Mouse (Mus musculus): ENCODE data around the gene Vmn2r60. TPM values are rescaled to one million over a fixed set of nuclear protein-coding genes. Genes with fewer than 3 reads are reported as not detected.

The Vmn2r60 gene
- 0.01 TPM in 1 of 2 replicates, not detected in the other for polyA plus RNA-seq (2012; rRNA removed)

DNA sequence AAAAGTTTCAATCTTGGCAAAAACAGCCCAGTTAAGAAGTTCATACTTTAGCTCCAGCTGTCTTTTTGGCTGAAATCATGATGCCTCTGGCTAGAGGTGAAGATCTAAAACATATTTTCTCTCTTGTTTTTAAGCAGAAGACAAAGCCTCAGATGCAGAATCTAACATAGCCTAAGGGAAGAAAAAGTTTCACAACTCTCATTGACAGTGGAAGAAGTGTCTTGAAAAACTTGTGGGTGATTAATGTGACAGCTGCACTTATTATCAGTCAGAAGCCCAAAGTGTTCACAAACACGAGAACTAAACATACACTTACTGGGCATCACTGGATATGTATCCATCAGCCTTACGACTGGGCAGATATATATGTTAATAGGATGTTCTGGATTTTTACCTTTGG is at the start of gene Vmn2r60:
Gene Vmn2r60 (plus strand): TSS at position 301 of the 400 bp plus-strand sequence.

DNA sequence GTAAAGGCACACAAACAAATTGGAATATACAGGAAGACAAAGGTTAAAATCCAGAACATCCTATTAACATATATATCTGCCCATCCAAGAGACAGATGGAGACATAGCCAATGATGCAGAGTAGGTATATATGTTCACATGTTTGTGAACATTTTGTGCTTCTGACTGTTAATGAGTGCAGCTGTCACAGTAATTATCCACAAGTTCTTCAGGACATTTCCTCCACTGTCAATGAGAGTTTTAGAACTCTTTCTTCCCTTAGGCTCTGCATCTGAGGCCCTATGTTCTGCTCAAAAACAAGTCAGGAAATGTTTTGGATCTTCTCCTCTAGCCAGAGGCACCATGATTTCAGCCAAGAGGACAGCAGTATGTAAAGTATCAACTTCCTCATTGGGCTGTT is 48.6 kb upstream of the Vmn2r60 start, which contains the start of gene Vmn2r59:
Gene Vmn2r59 (minus strand): TSS at position 101 of the 400 bp plus-strand sequence.

Other genes with a start within 250 kb of the Vmn2r60 start
- gene Vmn2r58, start 235.1 kb upstream of the Vmn2r60 start, polyA plus RNA-seq (2012; rRNA removed) = not detected in 2 replicates
- not detected in 2 replicates for gene Vmn2r59, start 48.7 kb upstream of the Vmn2r60 start, polyA plus RNA-seq (2012; rRNA removed)
- gene Vmn2r61, start 152.3 kb downstream of the Vmn2r60 start, polyA plus RNA-seq (2012; rRNA removed) = not detected in 2 replicates

Data from colon, adult 2 months (tissue).